Mouse (Mus musculus): ENCODE data around the gene Exosc9. TPM values are rescaled to one million over a fixed set of nuclear protein-coding genes. Genes with fewer than 3 reads are reported as not detected.

Exosc9 gene
- polyA plus RNA-seq, 1 experiment from 2014 or later = 79.6 TPM

Other genes starting within 250 kb of the Exosc9 start
- 54.2 and 56.7 TPM in 2 replicates for gene Anxa5, start 76.7 kb upstream of the Exosc9 start, polyA plus RNA-seq (2015; fragmentation: Nextera tagmentation; extraction: Ambion mirVana)
- 0.28 and 0.40 TPM in 2 replicates for gene 1810062G17Rik, start 76.7 kb upstream of the Exosc9 start, polyA plus RNA-seq (2015; fragmentation: Nextera tagmentation; extraction: Ambion mirVana)
- 0.30 and 0.35 TPM in 2 replicates for gene Gm11549, start 30.8 kb upstream of the Exosc9 start, polyA plus RNA-seq (2015; fragmentation: Nextera tagmentation; extraction: Ambion mirVana)
- gene Ccna2, start 19.5 kb downstream of the Exosc9 start, polyA plus RNA-seq (2015; fragmentation: Nextera tagmentation; extraction: Ambion mirVana) = 17.6 and 23.6 TPM in 2 replicates
- 25.8 and 26.7 TPM in 2 replicates for gene Bbs7, start 60.9 kb downstream of the Exosc9 start, polyA plus RNA-seq (2015; fragmentation: Nextera tagmentation; extraction: Ambion mirVana)
- gene Trpc3, start 137.6 kb downstream of the Exosc9 start, polyA plus RNA-seq (2015; fragmentation: Nextera tagmentation; extraction: Ambion mirVana) = 8.7 and 9.9 TPM in 2 replicates

Data from midbrain, embryonic 16.5 days (tissue).